Comparison of ENCODE assay signal across 21 mouse cellular contexts in the genomic region with DNA sequence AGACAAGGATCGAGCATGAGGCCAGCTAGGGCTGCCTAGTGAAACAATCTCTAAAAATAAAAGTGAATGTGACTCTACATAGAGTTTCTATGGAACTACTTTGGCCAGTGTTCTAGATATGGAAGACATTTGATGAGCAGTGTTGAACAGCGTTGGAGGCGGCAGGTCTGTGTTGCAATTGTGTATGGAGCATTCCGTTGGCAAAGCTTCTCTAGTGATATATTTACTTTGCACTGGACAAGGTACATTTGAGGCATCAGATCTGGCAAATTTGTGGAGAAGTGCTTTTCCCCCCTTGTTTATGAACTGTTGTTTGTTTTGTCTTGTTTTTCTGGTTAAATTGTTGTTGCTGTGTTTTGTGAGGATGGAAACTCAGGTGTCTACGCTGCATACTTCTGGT.
"Had no signal": no experiment of that assay in that cellular context is flagged by ENCODE, and none has a peak within 500 bp of the region (broad histone marks: within the 10 kb centered on the region; RNA-seq: fewer than 3 reads in every experiment).

No protein-coding gene starts in this region.

- H3K27ac ChIP-seq: intestine, embryonic 15.5 days; limb, embryonic 10.5 days; limb, embryonic 13.5 days; lung, embryonic 15.5 days; midbrain, embryonic 10.5 days; midbrain, embryonic 13.5 days; neural tube, embryonic 13.5 days; stomach, embryonic 15.5 days had no signal

- H3K4me3 ChIP-seq: intestine, embryonic 15.5 days; limb, embryonic 10.5 days; limb, embryonic 13.5 days; lung, embryonic 15.5 days; megakaryocyte, embryonic 14.5 days; midbrain, embryonic 10.5 days; midbrain, embryonic 13.5 days; myocyte; neural tube, embryonic 13.5 days; stomach, embryonic 15.5 days had no signal

- H3K4me2 ChIP-seq: intestine, embryonic 15.5 days; limb, embryonic 13.5 days; lung, embryonic 15.5 days; midbrain, embryonic 13.5 days; neural tube, embryonic 13.5 days; stomach, embryonic 15.5 days had no signal

- H3K4me1 ChIP-seq: intestine, embryonic 15.5 days; limb, embryonic 10.5 days; limb, embryonic 13.5 days; lung, embryonic 15.5 days; midbrain, embryonic 13.5 days; neural tube, embryonic 13.5 days; stomach, embryonic 15.5 days had no signal

- ATAC-seq: intestine, embryonic 15.5 days; midbrain, embryonic 13.5 days; midbrain, embryonic 16.5 days had no signal

- H3K27me3 ChIP-seq: intestine, embryonic 15.5 days; limb, embryonic 13.5 days; lung, embryonic 15.5 days; megakaryocyte, embryonic 14.5 days; midbrain, embryonic 13.5 days; neural tube, embryonic 13.5 days; stomach, embryonic 15.5 days had no signal

- DNase-seq: kidney, adult 11 months; kidney, postnatal 14 days; kidney, postnatal 4 days; lung, adult 18-20 months; lung, postnatal 10 days; lung, postnatal 36 days; retina, postnatal 1 day; right cerebral cortex, postnatal 25 days; spleen, adult 18-20 months; thymus, postnatal 36 days had no signal

- H3K9ac ChIP-seq: intestine, embryonic 15.5 days; limb, embryonic 13.5 days; lung, embryonic 15.5 days; midbrain, embryonic 13.5 days; neural tube, embryonic 13.5 days; stomach, embryonic 15.5 days had no signal

- H3K36me3 ChIP-seq: lung, embryonic 15.5 days had no signal

- H3K9me3 ChIP-seq: intestine, embryonic 15.5 days; limb, embryonic 10.5 days; limb, embryonic 13.5 days; lung, embryonic 15.5 days; megakaryocyte, embryonic 14.5 days; midbrain, embryonic 10.5 days; midbrain, embryonic 13.5 days; neural tube, embryonic 13.5 days; stomach, embryonic 15.5 days had no signal
